Mouse (Mus musculus) liver, adult 2 months (tissue): ENCODE measurements around the gene Slc12a8.

Experiments
- CTCF ChIP-seq: fragments of 200-500 bp; IDR thresholded peaks from 2 replicates; pipeline ENCODE4 v1.5.1; 2011; ENCODE audit warnings: low read depth, low read length, control low read depth
- POLR2A ChIP-seq: fragments of 200-500 bp; IDR thresholded peaks from 2 replicates; pipeline ENCODE4 v1.6.1; 2011; ENCODE audit warnings: low read length, control low read depth; ENCODE audit not compliant: insufficient read depth; ENCODE audit errors: extremely low read depth

DNA sequence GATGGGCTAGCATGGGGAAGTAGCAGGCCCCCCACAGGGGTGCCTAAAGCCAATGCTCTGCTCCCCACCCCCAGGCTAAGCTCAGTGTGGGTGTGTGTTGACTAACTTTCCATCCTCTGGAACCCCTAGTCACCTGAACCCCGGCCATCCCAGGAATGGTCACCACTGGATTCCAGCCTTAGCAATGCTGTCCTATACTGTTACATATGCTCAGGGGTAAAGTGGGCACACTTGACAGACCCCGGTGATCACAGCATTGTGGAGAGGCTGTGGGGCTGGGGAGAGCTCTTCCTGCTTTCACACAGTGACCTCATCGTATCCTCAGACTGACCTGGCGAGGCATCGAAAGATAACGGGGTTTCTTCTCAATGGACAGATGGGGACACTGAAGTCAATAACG, 163.1 kb downstream of the Slc12a8 start:
- TF ChIP-seq CTCF: no peak
- TF ChIP-seq POLR2A: no peak
